Mouse (Mus musculus): ENCODE results near the gene Gm33543.

Gene Gm33543

GRCm38 (mm10) chr10:95825651-95826050, 17.1 kb downstream of the Gm33543 start:
- Histone ChIP-seq H3K36me3 (ENCODE audit: insufficient read depth, low read length) (no peaks in the 10 kb centered on the region), H3K4me1 (replicated peaks; ENCODE audit: low read depth, low read length) (0 out of 2 replicates have a peak, but pooled peaks cover 3% of the 10 kb centered on the region), H3K27me3 (ENCODE audit: insufficient read depth, low read length) (no peaks in the 10 kb centered on the region), H3K9me3 (ENCODE audit: low read length) (no peaks in the 10 kb centered on the region), H3K4me3 (replicated peaks; ENCODE audit: low read length) (no peak overlapping the region)
- no peak for TF ChIP-seq NANOG (IDR thresholded peaks at IDR 0.05; ENCODE audit: borderline replicate concordance, low read length)
- TF ChIP-seq CTCF (conservative IDR thresholded peaks at IDR 0.05; ENCODE audit: low read length): no peak
- TF ChIP-seq POU5F1 (IDR thresholded peaks at IDR 0.05; ENCODE audit: borderline replicate concordance, low read length): no peak

DNA sequence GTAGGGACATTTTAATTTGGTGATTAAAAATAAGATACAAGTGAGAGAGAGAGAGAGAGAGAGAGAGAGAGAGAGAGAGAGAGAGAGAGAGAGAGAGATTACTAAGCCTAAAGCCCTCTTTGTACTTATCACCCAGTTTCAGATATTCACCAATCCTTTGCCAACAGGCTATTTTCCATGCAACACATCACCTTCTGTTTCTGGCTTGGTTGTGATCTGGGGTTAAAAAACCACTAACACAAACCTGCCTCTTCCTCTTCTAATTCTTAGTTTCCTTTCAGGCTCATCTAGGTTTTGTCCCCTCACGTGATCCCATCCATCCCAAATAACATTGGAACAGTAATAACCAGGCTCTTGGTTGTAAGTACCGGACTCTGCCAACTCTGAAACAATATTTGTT, 24.2 kb downstream of the Gm33543 start:
- Histone ChIP-seq H3K36me3 (ENCODE audit: insufficient read depth, low read length) (no peaks in the 10 kb centered on the region), H3K9me3 (ENCODE audit: low read length) (no peaks in the 10 kb centered on the region), H3K27me3 (ENCODE audit: insufficient read depth, low read length) (no peaks in the 10 kb centered on the region), H3K4me1 (replicated peaks; ENCODE audit: low read depth, low read length) (no peaks in the 10 kb centered on the region), H3K4me3 (replicated peaks; ENCODE audit: low read length) (no peak overlapping the region)
- TF ChIP-seq NANOG (IDR thresholded peaks at IDR 0.05; ENCODE audit: borderline replicate concordance, low read length): no peak
- no peak for TF ChIP-seq CTCF (conservative IDR thresholded peaks at IDR 0.05; ENCODE audit: low read length)
- no peak for TF ChIP-seq POU5F1 (IDR thresholded peaks at IDR 0.05; ENCODE audit: borderline replicate concordance, low read length)

DNA sequence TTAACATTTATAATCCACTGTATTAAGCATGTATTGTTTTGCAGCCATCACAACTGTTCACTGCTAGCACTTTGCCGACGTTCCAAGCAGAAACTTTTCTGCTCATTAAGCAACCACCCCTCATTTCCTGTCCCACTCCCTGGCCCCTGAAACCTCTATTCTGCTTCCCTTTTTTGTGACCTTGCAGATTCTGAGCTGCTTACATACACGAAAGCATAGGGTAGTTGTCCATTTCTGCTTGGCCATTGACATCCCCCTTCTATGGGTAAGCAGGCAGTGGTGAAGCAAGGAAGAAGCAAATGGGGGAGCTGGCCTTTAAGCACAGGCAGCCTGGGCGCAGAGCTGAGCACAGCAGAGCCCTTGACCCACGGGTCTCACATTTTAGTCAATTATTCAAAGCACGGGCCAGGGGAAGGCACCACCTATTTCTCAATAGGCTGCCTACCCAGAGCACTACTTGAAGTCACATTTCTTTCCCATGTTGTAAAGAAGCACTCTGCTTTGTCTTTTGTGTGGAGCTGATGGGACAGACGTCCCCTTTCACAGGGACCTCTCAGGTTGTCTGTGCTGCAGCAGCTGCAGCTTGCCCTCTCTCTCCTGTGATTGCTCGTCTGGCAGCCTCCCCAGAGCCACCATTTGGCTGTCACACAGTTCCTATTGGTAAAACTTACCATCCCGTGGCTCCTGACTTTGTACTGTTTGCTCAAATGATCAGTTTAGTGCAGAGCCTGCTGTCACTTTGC, 25.1 kb downstream of the Gm33543 start:
- no peaks in the 10 kb centered on the region for H3K9me3 ChIP-seq (ENCODE audit: low read length)
- no peak overlapping the region for H3K4me3 ChIP-seq (replicated peaks; ENCODE audit: low read length)
- no peaks in the 10 kb centered on the region for H3K36me3 ChIP-seq (ENCODE audit: insufficient read depth, low read length)
- no peaks in the 10 kb centered on the region for H3K27me3 ChIP-seq (ENCODE audit: insufficient read depth, low read length)
- TF ChIP-seq CTCF (conservative IDR thresholded peaks at IDR 0.05; ENCODE audit: low read length) (no peak), POU5F1 (IDR thresholded peaks at IDR 0.05; ENCODE audit: borderline replicate concordance, low read length) (no peak), NANOG (IDR thresholded peaks at IDR 0.05; ENCODE audit: borderline replicate concordance, low read length) (no peak)
- H3K4me1 ChIP-seq (replicated peaks; ENCODE audit: low read depth, low read length): no peaks in the 10 kb centered on the region

DNA sequence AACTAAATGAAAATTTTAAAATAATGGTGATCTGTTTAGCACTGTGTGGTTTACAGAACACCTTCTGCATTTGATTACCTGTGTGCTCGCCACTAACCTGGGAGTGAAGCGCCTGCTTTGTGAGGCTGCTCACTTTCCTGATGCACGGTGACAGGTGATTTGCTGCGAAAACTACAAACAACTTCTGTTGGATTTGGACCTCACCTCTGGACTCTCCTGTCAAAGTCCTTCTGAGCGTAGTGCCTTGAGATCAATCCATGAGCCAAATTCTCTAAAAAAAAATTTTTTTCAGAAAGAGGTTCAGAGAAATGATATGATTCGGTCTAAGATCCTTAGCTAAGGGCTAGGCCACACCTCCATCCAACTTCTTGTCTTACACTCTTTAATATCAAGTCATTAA, 28.4 kb downstream of the Gm33543 start:
- Histone ChIP-seq H3K9me3 (ENCODE audit: low read length) (no peaks in the 10 kb centered on the region), H3K4me3 (replicated peaks; ENCODE audit: low read length) (no peak overlapping the region), H3K4me1 (replicated peaks; ENCODE audit: low read depth, low read length) (peaks cover 9% of the 10 kb centered on the region), H3K36me3 (ENCODE audit: insufficient read depth, low read length) (no peaks in the 10 kb centered on the region), H3K27me3 (ENCODE audit: insufficient read depth, low read length) (no peaks in the 10 kb centered on the region)
- TF ChIP-seq POU5F1 (IDR thresholded peaks at IDR 0.05; ENCODE audit: borderline replicate concordance, low read length) (no peak), CTCF (conservative IDR thresholded peaks at IDR 0.05; ENCODE audit: low read length) (no peak), NANOG (IDR thresholded peaks at IDR 0.05; ENCODE audit: borderline replicate concordance, low read length) (no peak)

- TF ChIP-seq POU5F1 (IDR thresholded peaks at IDR 0.05; ENCODE audit: borderline replicate concordance, low read length) (no peak), CTCF (conservative IDR thresholded peaks at IDR 0.05; ENCODE audit: low read length) (no peak), NANOG (IDR thresholded peaks at IDR 0.05; ENCODE audit: borderline replicate concordance, low read length) (peak; percentile 86)
- H3K36me3 ChIP-seq (ENCODE audit: insufficient read depth, low read length): no peaks in the 10 kb centered on the region
- H3K9me3 ChIP-seq (ENCODE audit: low read length): no peaks in the 10 kb centered on the region
- H3K4me3 ChIP-seq (replicated peaks; ENCODE audit: low read length): no peak overlapping the region
- peaks cover 9% of the 10 kb centered on the region for H3K4me1 ChIP-seq (replicated peaks; ENCODE audit: low read depth, low read length)
- no peaks in the 10 kb centered on the region for H3K27me3 ChIP-seq (ENCODE audit: insufficient read depth, low read length)
These were observed 30.9 kb downstream of the Gm33543 start for GRCm38 (mm10) chr10:95811869-95812268.

GRCm38 (mm10) chr10:95801443-95801811, 41.3 kb downstream of the Gm33543 start:
- peaks cover 5% of the 10 kb centered on the region; the same call in 1 of the 2 replicates for H3K9me3 ChIP-seq (ENCODE audit: low read length)
- H3K27me3 ChIP-seq (ENCODE audit: insufficient read depth, low read length): no peaks in the 10 kb centered on the region
- H3K4me3 ChIP-seq (replicated peaks; ENCODE audit: low read length): no peak overlapping the region
- no peaks in the 10 kb centered on the region for H3K4me1 ChIP-seq (replicated peaks; ENCODE audit: low read depth, low read length)
- TF ChIP-seq POU5F1 (IDR thresholded peaks at IDR 0.05; ENCODE audit: borderline replicate concordance, low read length) (no peak), CTCF (conservative IDR thresholded peaks at IDR 0.05; ENCODE audit: low read length) (no peak), NANOG (IDR thresholded peaks at IDR 0.05; ENCODE audit: borderline replicate concordance, low read length) (no peak)
- no peaks in the 10 kb centered on the region for H3K36me3 ChIP-seq (ENCODE audit: insufficient read depth, low read length)

- H3K27me3 ChIP-seq (ENCODE audit: insufficient read depth, low read length): no peaks in the 10 kb centered on the region
- H3K36me3 ChIP-seq (ENCODE audit: insufficient read depth, low read length): no peaks in the 10 kb centered on the region
- no peak for TF ChIP-seq POU5F1 (IDR thresholded peaks at IDR 0.05; ENCODE audit: borderline replicate concordance, low read length)
- TF ChIP-seq CTCF (conservative IDR thresholded peaks at IDR 0.05; ENCODE audit: low read length): no peak
- TF ChIP-seq NANOG (IDR thresholded peaks at IDR 0.05; ENCODE audit: borderline replicate concordance, low read length): no peak
- peaks cover 5% of the 10 kb centered on the region; the same call in 1 of the 2 replicates for H3K9me3 ChIP-seq (ENCODE audit: low read length)
- no peaks in the 10 kb centered on the region for H3K4me1 ChIP-seq (replicated peaks; ENCODE audit: low read depth, low read length)
- no peak overlapping the region for H3K4me3 ChIP-seq (replicated peaks; ENCODE audit: low read length)
These were observed 41.9 kb downstream of the Gm33543 start for GRCm38 (mm10) chr10:95800693-95801442.

DNA sequence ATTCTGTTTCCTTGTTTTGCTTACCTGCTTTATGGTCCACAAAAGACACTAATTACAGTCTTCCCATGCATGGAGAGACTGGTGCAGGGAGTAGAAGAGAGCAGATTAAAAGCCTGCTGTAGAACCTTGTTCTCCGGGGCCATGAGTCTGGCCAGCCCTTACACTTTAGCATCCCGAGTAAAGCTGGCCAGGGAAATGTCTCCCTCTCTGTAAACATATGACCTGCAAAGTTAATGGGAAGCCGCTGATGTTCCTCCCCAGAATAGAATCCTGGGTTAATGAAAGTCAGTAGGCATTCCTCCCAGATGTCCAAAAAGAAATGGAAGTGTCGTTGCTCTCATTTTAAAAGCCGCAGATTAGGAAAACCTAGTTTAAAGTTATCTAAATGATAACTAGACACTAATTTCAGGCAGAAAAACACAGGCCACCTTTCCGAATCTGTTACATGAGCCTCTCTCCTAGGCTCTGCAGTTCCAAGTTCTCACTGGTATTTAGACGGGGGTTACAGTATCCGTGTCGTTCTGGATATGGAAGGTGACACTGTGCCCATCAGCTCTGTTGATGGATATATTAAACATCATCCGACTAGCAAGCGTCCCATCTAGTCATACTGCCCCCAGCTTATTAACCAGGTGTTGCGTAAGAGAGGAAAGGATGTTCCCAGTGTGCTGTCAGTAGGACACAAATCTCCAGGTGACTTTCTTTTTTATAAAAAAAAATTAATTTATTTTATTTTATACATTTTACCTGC, 44.9 kb downstream of the Gm33543 start:
- TF ChIP-seq CTCF (conservative IDR thresholded peaks at IDR 0.05; ENCODE audit: low read length): no peak
- TF ChIP-seq NANOG (IDR thresholded peaks at IDR 0.05; ENCODE audit: borderline replicate concordance, low read length): no peak
- TF ChIP-seq POU5F1 (IDR thresholded peaks at IDR 0.05; ENCODE audit: borderline replicate concordance, low read length): no peak
- Histone ChIP-seq H3K4me3 (replicated peaks; ENCODE audit: low read length) (no peak overlapping the region), H3K4me1 (replicated peaks; ENCODE audit: low read depth, low read length) (no peaks in the 10 kb centered on the region), H3K9me3 (ENCODE audit: low read length) (no peaks in the 10 kb centered on the region), H3K36me3 (ENCODE audit: insufficient read depth, low read length) (no peaks in the 10 kb centered on the region), H3K27me3 (ENCODE audit: insufficient read depth, low read length) (no peaks in the 10 kb centered on the region)
